Mouse (Mus musculus): ENCODE results near the gene Syt7. TPM values are rescaled to one million over a fixed set of nuclear protein-coding genes. Genes with fewer than 3 reads are reported as not detected.

Gene Syt7
- total and polyA plus RNA-seq, 2 experiments from 2014 or later: 19.2 to 110 TPM

GRCm38 (mm10) chr19:10387660-10388059 lies 1.2 kb upstream of the Syt7 start:
- Histone ChIP-seq H3K9ac (no peak overlapping the region), H3K27ac (ENCODE audit: low read depth, low read length) (no peak overlapping the region), H3K4me3 (ENCODE audit: low read depth, low read length) (no peak overlapping the region), H3K27me3 (ENCODE audit: insufficient read depth, low read length) (no peaks in the 10 kb centered on the region), H3K36me3 (ENCODE audit: insufficient read depth) (no peaks in the 10 kb centered on the region), H3K4me1 (ENCODE audit: insufficient read depth) (peaks cover 4% of the 10 kb centered on the region; the same call in 1 of the 2 replicates), H3K4me2 (ENCODE audit: low read depth) (no peak overlapping the region), H3K9me3 (ENCODE audit: low read length) (no peaks in the 10 kb centered on the region)
- no peak for ATAC-seq
- TF ChIP-seq CTCF (IDR thresholded peaks at IDR 0.05; ENCODE audit: low read depth): no peak
- 75% methylated on average over 5 of the region's 5 CpGs for WGBS
- no peak for DNase-seq

DNA sequence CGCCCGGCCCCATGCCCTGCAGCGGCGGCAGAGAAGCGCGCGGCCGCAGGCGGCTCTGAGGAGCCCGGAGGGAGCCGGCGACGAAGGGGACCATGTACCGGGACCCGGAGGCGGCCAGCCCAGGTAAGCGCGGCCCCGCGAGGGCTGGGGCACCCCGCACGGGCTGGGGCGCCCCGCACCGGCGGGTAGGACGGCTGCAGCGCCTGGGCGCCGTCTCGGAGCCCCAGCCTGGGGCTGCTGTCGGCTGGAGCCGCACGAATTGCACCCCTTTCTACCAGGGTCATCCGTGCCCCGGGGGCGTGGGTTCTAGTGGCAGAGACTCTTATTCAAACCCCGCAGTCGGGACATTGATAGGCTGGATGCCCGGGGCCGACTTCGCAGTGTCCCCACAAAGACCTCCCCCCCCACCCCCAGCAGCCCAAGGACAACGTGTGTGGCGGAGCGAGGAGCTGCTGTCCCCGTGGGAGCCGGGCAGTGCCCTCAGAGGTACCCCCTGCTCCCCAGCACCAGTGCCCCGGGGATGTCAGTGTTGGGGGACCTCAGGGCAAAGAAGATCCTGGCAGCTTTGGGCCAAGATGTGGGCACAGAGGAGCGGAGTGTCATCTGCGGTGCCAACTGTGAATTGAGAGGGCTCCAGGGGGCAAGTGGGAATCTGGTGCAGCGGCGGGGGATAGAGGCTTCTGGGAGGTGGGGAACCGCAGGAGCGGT lies 655 bp downstream of the Syt7 start:
- no peaks in the 10 kb centered on the region for H3K27me3 ChIP-seq (ENCODE audit: insufficient read depth, low read length)
- H3K9ac ChIP-seq: peak overlapping the region; percentile 81
- no peaks in the 10 kb centered on the region for H3K9me3 ChIP-seq (ENCODE audit: low read length)
- H3K4me1 ChIP-seq (ENCODE audit: insufficient read depth): peaks cover 4% of the 10 kb centered on the region
- peak overlapping the region; percentile 70 for H3K27ac ChIP-seq (ENCODE audit: low read depth, low read length)
- peak; percentile 58 for ATAC-seq
- no peak for TF ChIP-seq CTCF (IDR thresholded peaks at IDR 0.05; ENCODE audit: low read depth)
- peak overlapping the region; percentile 70 for H3K4me2 ChIP-seq (ENCODE audit: low read depth)
- DNase-seq: peak; percentile 55
- peak overlapping the region; percentile 83 for H3K4me3 ChIP-seq (ENCODE audit: low read depth, low read length)
- H3K36me3 ChIP-seq (ENCODE audit: insufficient read depth): no peaks in the 10 kb centered on the region
- WGBS: under 1% methylated on average over 51 of the region's 54 CpGs

DNA sequence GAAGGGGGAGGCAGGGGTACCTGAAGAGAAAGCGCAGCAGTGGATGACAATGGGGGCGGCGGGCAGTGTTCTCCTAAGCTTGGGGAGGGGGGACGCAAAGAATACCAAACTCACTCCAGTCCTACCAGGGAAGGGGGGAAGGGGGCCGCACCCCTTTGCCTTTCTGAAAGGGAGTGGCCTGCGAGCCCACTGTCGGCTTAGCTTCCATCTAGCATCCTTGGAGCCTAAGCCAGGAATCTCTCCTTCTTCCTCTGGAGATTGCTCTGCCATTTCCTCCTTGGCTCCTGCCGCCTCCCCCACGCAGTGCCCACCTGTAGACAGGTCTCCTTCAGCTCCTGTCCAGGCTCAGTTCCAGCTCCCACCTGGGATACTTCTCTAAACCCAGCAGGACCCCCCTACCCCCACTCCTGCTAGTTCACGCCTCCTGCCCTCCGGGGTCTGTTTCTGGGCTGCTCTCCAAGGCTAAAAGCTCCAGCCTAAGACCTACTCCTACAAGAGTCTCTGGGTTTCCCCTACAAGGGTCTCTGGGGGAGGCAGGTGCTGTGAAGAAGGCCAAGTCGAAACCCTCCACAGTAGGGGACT lies 1.3 kb downstream of the Syt7 start:
- no peak for ATAC-seq
- Histone ChIP-seq H3K4me3 (ENCODE audit: low read depth, low read length) (peak overlapping the region; percentile 83), H3K27ac (ENCODE audit: low read depth, low read length) (peak overlapping the region; percentile 70; the same call in 1 of the 2 replicates), H3K27me3 (ENCODE audit: insufficient read depth, low read length) (no peaks in the 10 kb centered on the region), H3K9me3 (ENCODE audit: low read length) (no peaks in the 10 kb centered on the region), H3K4me2 (ENCODE audit: low read depth) (peak overlapping the region; percentile 70), H3K36me3 (ENCODE audit: insufficient read depth) (no peaks in the 10 kb centered on the region), H3K9ac (peak overlapping the region; percentile 81), H3K4me1 (ENCODE audit: insufficient read depth) (peaks cover 4% of the 10 kb centered on the region)
- no peak for TF ChIP-seq CTCF (IDR thresholded peaks at IDR 0.05; ENCODE audit: low read depth)
- 13% methylated on average over 12 of the region's 12 CpGs for WGBS
- DNase-seq: no peak

GRCm38 (mm10) chr19:10391028-10391427 lies 2.1 kb downstream of the Syt7 start:
- no peak for TF ChIP-seq CTCF (IDR thresholded peaks at IDR 0.05; ENCODE audit: low read depth)
- Histone ChIP-seq H3K27me3 (ENCODE audit: insufficient read depth, low read length) (no peaks in the 10 kb centered on the region), H3K27ac (ENCODE audit: low read depth, low read length) (no peak overlapping the region), H3K9me3 (ENCODE audit: low read length) (no peaks in the 10 kb centered on the region), H3K4me1 (ENCODE audit: insufficient read depth) (peaks cover 4% of the 10 kb centered on the region), H3K9ac (no peak overlapping the region), H3K4me2 (ENCODE audit: low read depth) (peak overlapping the region; percentile 70), H3K36me3 (ENCODE audit: insufficient read depth) (no peaks in the 10 kb centered on the region), H3K4me3 (ENCODE audit: low read depth, low read length) (peak overlapping the region; percentile 83)
- ATAC-seq (no peak), DNase-seq (no peak)
- 77% methylated on average over 7 of the region's 7 CpGs for WGBS

DNA sequence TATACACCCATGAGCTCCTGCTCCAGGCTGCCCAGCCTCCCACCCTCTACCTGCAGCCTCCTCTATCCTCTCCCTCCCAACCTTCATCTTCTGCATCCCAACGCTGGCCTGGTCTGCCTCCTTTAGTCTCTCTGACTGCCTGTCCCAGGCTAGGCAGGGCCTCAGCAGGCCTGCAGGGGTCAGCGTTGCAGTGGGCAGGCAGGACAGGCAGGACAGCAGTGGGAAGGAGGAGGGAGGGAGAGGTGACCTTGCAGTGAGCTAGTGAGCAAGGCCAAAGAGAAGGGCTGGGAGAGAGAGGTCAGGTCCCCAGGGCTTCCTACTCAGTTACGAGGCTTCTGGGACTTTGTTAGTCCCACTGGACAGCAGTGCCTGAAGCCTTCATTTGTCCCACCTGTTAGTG lies 3.1 kb downstream of the Syt7 start:
- no peak for ATAC-seq
- TF ChIP-seq CTCF (IDR thresholded peaks at IDR 0.05; ENCODE audit: low read depth): peak; percentile 55
- WGBS: 37% methylated on average over 3 of the region's 3 CpGs
- Histone ChIP-seq H3K36me3 (ENCODE audit: insufficient read depth) (no peaks in the 10 kb centered on the region), H3K27ac (ENCODE audit: low read depth, low read length) (no peak overlapping the region), H3K4me1 (ENCODE audit: insufficient read depth) (peaks cover 4% of the 10 kb centered on the region), H3K4me2 (ENCODE audit: low read depth) (peak overlapping the region; percentile 70; the same call in 1 of the 2 replicates), H3K9me3 (ENCODE audit: low read length) (no peaks in the 10 kb centered on the region), H3K4me3 (ENCODE audit: low read depth, low read length) (no peak overlapping the region), H3K9ac (no peak overlapping the region), H3K27me3 (ENCODE audit: insufficient read depth, low read length) (no peaks in the 10 kb centered on the region)
- no peak for DNase-seq

- H3K27me3 ChIP-seq (ENCODE audit: insufficient read depth, low read length): no peaks in the 10 kb centered on the region
- H3K4me1 ChIP-seq (ENCODE audit: insufficient read depth): peaks cover 10% of the 10 kb centered on the region
- no peak for TF ChIP-seq CTCF (IDR thresholded peaks at IDR 0.05; ENCODE audit: low read depth)
- no peak overlapping the region for H3K27ac ChIP-seq (ENCODE audit: low read depth, low read length)
- ATAC-seq (no peak), DNase-seq (no peak)
- H3K4me3 ChIP-seq (ENCODE audit: low read depth, low read length): no peak overlapping the region
- H3K36me3 ChIP-seq (ENCODE audit: insufficient read depth): no peaks in the 10 kb centered on the region
- no peaks in the 10 kb centered on the region for H3K9me3 ChIP-seq (ENCODE audit: low read length)
- no peak overlapping the region for H3K9ac ChIP-seq
- WGBS: 80% methylated on average over 6 of the region's 6 CpGs
- H3K4me2 ChIP-seq (ENCODE audit: low read depth): peak overlapping the region; percentile 35
Measured at GRCm38 (mm10) chr19:10393471-10393870, 4.6 kb downstream of the Syt7 start.

DNA sequence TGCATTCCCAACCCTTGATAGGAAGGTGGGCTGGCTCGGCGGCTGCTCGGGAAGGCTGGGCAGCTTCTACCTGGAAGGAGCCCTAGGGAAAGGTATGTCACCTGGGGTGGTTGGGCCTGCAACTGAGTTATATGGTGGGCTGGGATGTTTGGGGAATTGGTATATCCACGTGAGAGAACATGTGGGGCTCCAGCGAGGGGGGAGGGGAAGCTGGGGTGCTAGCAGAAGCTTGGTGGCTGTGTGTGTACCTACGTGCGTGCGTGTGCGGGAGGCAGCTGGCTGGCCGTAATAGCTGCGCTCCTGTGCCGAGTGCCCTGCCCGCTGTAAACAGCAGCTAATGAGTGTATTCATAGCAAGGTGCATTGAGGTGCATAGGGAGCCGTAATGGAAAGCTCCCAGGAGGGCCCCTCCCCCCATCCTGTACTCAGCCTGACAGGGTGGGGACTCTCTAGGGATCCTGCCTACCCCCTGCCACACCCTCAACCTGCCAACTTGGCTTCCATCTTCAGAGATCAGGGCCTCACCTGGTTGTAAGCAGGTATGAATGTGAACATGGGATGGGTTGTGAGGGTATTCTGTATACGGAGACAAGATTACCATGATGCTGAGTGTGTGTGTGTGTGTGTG lies 5.1 kb downstream of the Syt7 start:
- Histone ChIP-seq H3K4me3 (ENCODE audit: low read depth, low read length) (no peak overlapping the region), H3K4me1 (ENCODE audit: insufficient read depth) (peaks cover 10% of the 10 kb centered on the region), H3K9me3 (ENCODE audit: low read length) (no peaks in the 10 kb centered on the region), H3K36me3 (ENCODE audit: insufficient read depth) (no peaks in the 10 kb centered on the region), H3K4me2 (ENCODE audit: low read depth) (peak overlapping the region; percentile 35), H3K27ac (ENCODE audit: low read depth, low read length) (no peak overlapping the region), H3K9ac (no peak overlapping the region), H3K27me3 (ENCODE audit: insufficient read depth, low read length) (no peaks in the 10 kb centered on the region)
- no peak for ATAC-seq
- DNase-seq: no peak
- 71% methylated on average over 15 of the region's 15 CpGs for WGBS
- TF ChIP-seq CTCF (IDR thresholded peaks at IDR 0.05; ENCODE audit: low read depth): no peak
